Mouse (Mus musculus) liver, adult 2 months (tissue): Measurements from ENCODE around the gene Gm49416. TPM values are rescaled to one million over a fixed set of nuclear protein-coding genes. Genes with fewer than 3 reads are reported as not detected.

Source experiments
- DNase-seq: peaks from one replicate; pipeline ENCODE4 v3.0.0-alpha.2; 2011; ENCODE audit warnings: low read depth, low spot score; ENCODE audit errors: extremely low read depth
- H3K27ac ChIP-seq: fragments of 200-500 bp; replicated peaks from 2 replicates; pipeline ENCODE4 v1.5.1; 2012; ENCODE audit warnings: low read depth, mild to moderate bottlenecking, control low read depth, inconsistent platforms, low read length; ENCODE audit not compliant: insufficient read depth
- H3K27me3 ChIP-seq: fragments of 200-500 bp; 2 replicates; pipeline ENCODE4 v1.6.1; 2012; ENCODE audit warnings: mild to moderate bottlenecking, moderate library complexity, low read length, inconsistent platforms; ENCODE audit not compliant: control insufficient read depth, insufficient read depth
- H3K36me3 ChIP-seq: fragments of 200-500 bp; 2 replicates; pipeline ENCODE4 v1.6.1; 2012; ENCODE audit warnings: low read length, inconsistent platforms; ENCODE audit not compliant: control insufficient read depth, insufficient read depth
- H3K4me1 ChIP-seq: fragments of 200-500 bp; 2 replicates; pipeline ENCODE4 v1.6.1; 2011; ENCODE audit warnings: low read length; ENCODE audit not compliant: control insufficient read depth, insufficient read depth
- H3K4me3 ChIP-seq: fragments of 200-500 bp; 2 replicates; pipeline ENCODE4 v1.5.1; 2011; ENCODE audit warnings: low read depth, mild to moderate bottlenecking, control low read depth, low read length, moderate library complexity; ENCODE audit not compliant: insufficient read depth
- H3K79me2 ChIP-seq: fragments of 200-500 bp; 2 replicates; pipeline ENCODE4 v1.6.1; 2012; ENCODE audit warnings: inconsistent platforms, mild to moderate bottlenecking, low read length, moderate library complexity; ENCODE audit not compliant: control insufficient read depth, insufficient read depth
- H3K9ac ChIP-seq: fragments of 200-500 bp; 2 replicates; pipeline ENCODE4 v1.6.1; 2012; ENCODE audit warnings: low read depth, mild to moderate bottlenecking, control low read depth, inconsistent platforms, low read length
- CTCF ChIP-seq: fragments of 200-500 bp; IDR thresholded peaks from 2 replicates; pipeline ENCODE4 v1.5.1; 2011; ENCODE audit warnings: low read depth, low read length, control low read depth
- POLR2A ChIP-seq: fragments of 200-500 bp; IDR thresholded peaks from 2 replicates; pipeline ENCODE4 v1.6.1; 2011; ENCODE audit warnings: low read length, control low read depth; ENCODE audit not compliant: insufficient read depth; ENCODE audit errors: extremely low read depth
- WGBS: fragments of 180-500 bp; shearing (Covaris S2); methylation state at CpG from one replicate; pipeline ENCODE4 v1.1.7; 2018; 5-methylcytosine and 5-hydroxymethylcytosine counted together
- polyA plus RNA-seq: library from polyadenylated mRNA; depleted of rRNA; stranded (reverse); fragments of >200 nt; gene quantifications from 2 replicates; pipeline ENCODE4 v1.2.3, GENCODE M21; 2012
- total RNA-seq: library from RNA; depleted of rRNA; stranded (reverse); fragments of >200 nt; gene quantifications from 2 replicates; pipeline ENCODE4 v1.2.3, GENCODE M21; 2014

Gene Gm49416
- total and polyA plus RNA-seq, 2 experiments: not detected

GRCm38 (mm10) chr19:8844371-8845129 is 44.2 kb upstream of the Gm49416 start:
- H3K27me3 ChIP-seq: no peaks in the 10 kb centered on the region
- TF ChIP-seq CTCF: peak; percentile 43; the same call in 1 of the 2 replicates
- no peak for TF ChIP-seq POLR2A
- peaks cover 17% of the 10 kb centered on the region for H3K36me3 ChIP-seq
- no peaks in the 10 kb centered on the region for H3K79me2 ChIP-seq
- DNase-seq: peak; percentile 76
- H3K27ac ChIP-seq: peak overlapping the region; percentile 28; the same call in 1 of the 2 replicates
- no peak overlapping the region for H3K4me3 ChIP-seq
- H3K4me1 ChIP-seq: peaks cover 9% of the 10 kb centered on the region
- 36% methylated on average over 5 of the region's 5 CpGs for WGBS
- H3K9ac ChIP-seq: 0 out of 2 replicates have a peak overlapping the region, but pooled peaks have one; percentile 8

DNA sequence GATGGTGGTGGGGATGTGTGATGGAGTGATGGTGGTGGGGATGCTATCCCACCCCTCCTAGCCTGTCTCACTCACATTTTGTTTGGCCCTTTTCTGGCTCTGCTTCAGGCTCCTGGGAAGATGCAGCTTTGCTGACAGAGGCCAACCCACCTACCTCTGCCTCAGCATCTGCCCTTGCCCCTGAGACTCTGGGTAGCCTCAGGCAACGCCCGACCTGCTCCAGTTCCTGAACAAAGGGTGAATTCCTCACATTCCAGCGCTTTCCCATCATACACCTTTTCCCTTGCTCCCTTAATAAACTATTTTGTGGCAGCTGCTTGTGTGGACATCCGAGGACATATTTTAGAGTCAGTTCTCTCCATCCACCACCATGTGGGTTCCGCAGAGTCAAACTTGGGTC is 40.4 kb upstream of the Gm49416 start:
- Histone ChIP-seq H3K4me1 (peaks cover 3% of the 10 kb centered on the region; the same call in 1 of the 2 replicates), H3K36me3 (peaks cover 17% of the 10 kb centered on the region), H3K79me2 (no peaks in the 10 kb centered on the region), H3K4me3 (no peak overlapping the region), H3K27me3 (no peaks in the 10 kb centered on the region), H3K27ac (no peak overlapping the region), H3K9ac (no peak overlapping the region)
- no peak for DNase-seq
- WGBS: 90% methylated on average over 5 of the region's 5 CpGs
- TF ChIP-seq CTCF (no peak), POLR2A (no peak)

GRCm38 (mm10) chr19:8850402-8850901 is 38.3 kb upstream of the Gm49416 start, which contains the start of gene Lrrn4cl:
Gene Lrrn4cl (plus strand): TSS chr19:8850768.
- DNase-seq: no peak
- no peak within 1 kb of the TSS for H3K27ac ChIP-seq
- H3K9ac ChIP-seq: no peak within 1 kb of the TSS
- no peak for TF ChIP-seq CTCF
- TF ChIP-seq POLR2A: no peak
- H3K4me1 ChIP-seq: no peaks in the 10 kb centered on the region
- no peaks in the 10 kb centered on the region for H3K27me3 ChIP-seq
- 40% methylated on average over 7 of the region's 7 CpGs for WGBS
- no peaks in the 10 kb centered on the region for H3K79me2 ChIP-seq
- peaks cover 15% of the 10 kb centered on the region for H3K36me3 ChIP-seq
- no peak within 1 kb of the TSS for H3K4me3 ChIP-seq

GRCm38 (mm10) chr19:8851639-8852038 is 37.1 kb upstream of the Gm49416 start:
- TF ChIP-seq CTCF: peak; percentile 51
- no peak for TF ChIP-seq POLR2A
- no peak for DNase-seq
- H3K27ac ChIP-seq: no peak overlapping the region

DNA sequence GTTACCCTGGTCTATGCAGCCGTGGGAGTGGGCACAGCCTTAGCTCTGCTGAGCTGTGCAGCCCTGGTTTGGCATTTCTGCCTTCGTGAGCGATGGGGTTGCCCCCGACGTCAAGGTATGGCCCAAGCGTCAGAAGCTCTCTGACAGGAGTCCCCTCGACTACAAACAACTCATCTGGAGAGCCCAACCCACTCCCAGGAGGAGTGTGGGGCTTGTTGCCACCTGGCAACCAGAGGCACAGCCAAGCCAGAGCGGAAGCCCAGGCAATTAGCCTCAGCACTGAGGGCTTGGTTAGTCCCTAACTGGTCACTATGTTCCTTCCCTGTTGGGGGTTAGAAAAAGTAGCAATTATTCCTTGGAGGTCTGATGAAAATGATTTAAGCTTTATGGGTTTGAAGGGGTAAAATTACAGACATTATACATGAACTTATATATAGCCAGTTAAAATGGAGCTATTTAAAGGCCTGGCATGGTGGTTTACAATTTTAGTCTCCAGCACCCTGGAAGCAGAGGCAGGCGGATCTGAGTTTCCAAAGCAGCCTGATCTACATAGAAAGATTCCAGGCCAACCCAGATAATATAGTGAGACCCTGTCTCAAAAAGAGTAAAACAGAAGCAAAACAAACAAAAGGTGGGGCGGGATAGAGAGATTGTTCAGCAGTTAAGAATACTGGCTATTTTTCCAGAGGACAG is 36.3 kb upstream of the Gm49416 start:
- no peak overlapping the region for H3K9ac ChIP-seq
- H3K4me3 ChIP-seq: no peak overlapping the region
- WGBS: 69% methylated on average over 10 of the region's 10 CpGs
- DNase-seq: no peak
- H3K36me3 ChIP-seq: peaks cover 3% of the 10 kb centered on the region; the same call in 1 of the 2 replicates
- TF ChIP-seq CTCF: no peak
- TF ChIP-seq POLR2A: no peak
- H3K4me1 ChIP-seq: no peaks in the 10 kb centered on the region
- no peak overlapping the region for H3K27ac ChIP-seq
- no peaks in the 10 kb centered on the region for H3K27me3 ChIP-seq
- H3K79me2 ChIP-seq: no peaks in the 10 kb centered on the region

More at GRCm38 (mm10) chr19:8851639-8852038, 37.1 kb upstream of the Gm49416 start:
- Histone ChIP-seq H3K4me1 (no peaks in the 10 kb centered on the region), H3K27me3 (no peaks in the 10 kb centered on the region), H3K36me3 (peaks cover 7% of the 10 kb centered on the region; the same call in 1 of the 2 replicates), H3K4me3 (no peak overlapping the region), H3K79me2 (no peaks in the 10 kb centered on the region), H3K9ac (no peak overlapping the region)
- 17% methylated on average over 7 of the region's 7 CpGs for WGBS
